Mouse (Mus musculus): Measurements from ENCODE around the gene Scgb1b24.

Scgb1b24 gene

GRCm38 (mm10) chr7:33743499-33743898 is at the start of gene Scgb1b24:
Gene Scgb1b24, plus strand, starts transcription at chr7:33743799.
- DNase-seq, result no peak

- no peak for DNase-seq
Measured at GRCm38 (mm10) chr7:33739212-33739611, 4.4 kb upstream of the Scgb1b24 start, which contains the start of gene Scgb2b24. Gene Scgb2b24, minus strand, starts transcription at chr7:33739312.

All from retina, postnatal 1 day (tissue).